Mouse (Mus musculus) spleen, adult 2 months (tissue): Measurements from ENCODE around the gene Myrip. TPM values are rescaled to one million over a fixed set of nuclear protein-coding genes. Genes with fewer than 3 reads are reported as not detected.

Source experiments
- DNase-seq, 2 experiments: peaks; one replicate each; pipeline versions ENCODE4 v3.0.0 to v3.0.0-alpha.2; 2012 to 2021; ENCODE audit warnings: low spot score in 2 of 2, low read depth in 1 of 2
- H3K27ac ChIP-seq: fragments of 200-500 bp; 2 replicates; pipeline ENCODE4 v1.5.1; 2012; ENCODE audit warnings: low read length, inconsistent platforms; ENCODE audit not compliant: insufficient read depth
- H3K27me3 ChIP-seq: fragments of 200-500 bp; 2 replicates; pipeline ENCODE4 v1.6.1; 2012; ENCODE audit warnings: mild to moderate bottlenecking, moderate library complexity, low read length, inconsistent platforms; ENCODE audit not compliant: control insufficient read depth, insufficient read depth
- H3K36me3 ChIP-seq: fragments of 200-500 bp; 2 replicates; pipeline ENCODE4 v1.6.1; 2012; ENCODE audit warnings: mild to moderate bottlenecking, low read length, inconsistent platforms; ENCODE audit not compliant: control insufficient read depth, insufficient read depth
- H3K4me1 ChIP-seq: fragments of 200-500 bp; 2 replicates; pipeline ENCODE4 v1.6.1; 2011; ENCODE audit warnings: inconsistent platforms; ENCODE audit not compliant: control insufficient read depth, insufficient read depth, insufficient read length
- H3K4me3 ChIP-seq: fragments of 200-500 bp; 2 replicates; pipeline ENCODE4 v1.5.1; 2011; ENCODE audit warnings: mild to moderate bottlenecking, inconsistent platforms; ENCODE audit not compliant: insufficient read depth, insufficient read length; ENCODE audit errors: extremely low read depth
- CTCF ChIP-seq: fragments of 200-500 bp; IDR thresholded peaks from 2 replicates; pipeline ENCODE4 v1.5.1; 2011; ENCODE audit warnings: mild to moderate bottlenecking, inconsistent platforms; ENCODE audit not compliant: insufficient read depth, insufficient read length, insufficient replicate concordance; ENCODE audit errors: extremely low read depth
- POLR2A ChIP-seq: fragments of 200-500 bp; IDR thresholded peaks from 2 replicates; pipeline ENCODE4 v1.6.1; 2011; ENCODE audit warnings: low read depth, low read length, inconsistent platforms
- WGBS: fragments of 180-500 bp; shearing (Covaris S2); methylation state at CpG from one replicate; pipeline ENCODE4 v1.1.7; 2018; 5-methylcytosine and 5-hydroxymethylcytosine counted together
- polyA plus RNA-seq: library from polyadenylated mRNA; depleted of rRNA; stranded (reverse); fragments of >200 nt; gene quantifications from 2 replicates; pipeline ENCODE4 v1.2.3, GENCODE M21; 2012; rRNA removed

Gene Myrip
- polyA plus RNA-seq, 1 experiment: 0.13 TPM

GRCm38 (mm10) chr9:120521161-120521560 lies 219.8 kb downstream of the Myrip start:
- H3K4me3 ChIP-seq: no peak overlapping the region
- no peak for DNase-seq
- H3K4me1 ChIP-seq: no peaks in the 10 kb centered on the region
- H3K27ac ChIP-seq: no peak overlapping the region
- TF ChIP-seq POLR2A (no peak), CTCF (no peak)
- no peaks in the 10 kb centered on the region for H3K36me3 ChIP-seq
- H3K27me3 ChIP-seq: no peaks in the 10 kb centered on the region
- WGBS: 77% methylated on average over 1 of the region's 1 CpGs

Other genes with a start within 250 kb of the Myrip start
- gene Cx3cr1, start 231.6 kb upstream of the Myrip start, polyA plus RNA-seq: 14.4 and 16.8 TPM in 2 replicates
- 0.82 and 1.8 TPM in 2 replicates for gene Ccr8, start 209.4 kb upstream of the Myrip start, polyA plus RNA-seq
- 45.7 and 48.1 TPM in 2 replicates for gene Slc25a38, start 191.1 kb upstream of the Myrip start, polyA plus RNA-seq
- 2,660 and 3,812 TPM in 2 replicates for gene Rpsa, start 173.8 kb upstream of the Myrip start, polyA plus RNA-seq
- not detected in 2 replicates for gene Mobp, start 151.8 kb upstream of the Myrip start, polyA plus RNA-seq
- 33.3 and 52.1 TPM in 2 replicates for gene Eif1b, start 190.7 kb downstream of the Myrip start, polyA plus RNA-seq
- gene Entpd3, start 238.3 kb downstream of the Myrip start, polyA plus RNA-seq: 0.15 and 0.20 TPM in 2 replicates